Mouse (Mus musculus) telencephalon, adult 2 months (tissue): ENCODE results near the gene Fst.

Experiments used
- DNase-seq: peaks from one replicate; pipeline ENCODE4 v3.0.0-alpha.2; 2011; ENCODE audit warnings: low read depth, low spot score

Gene Fst

GRCm38 (mm10) chr13:114458886-114459700, at the start of gene Fst:
Gene Fst (minus strand): TSS chr13:114458951.
- no peak for DNase-seq

DNA sequence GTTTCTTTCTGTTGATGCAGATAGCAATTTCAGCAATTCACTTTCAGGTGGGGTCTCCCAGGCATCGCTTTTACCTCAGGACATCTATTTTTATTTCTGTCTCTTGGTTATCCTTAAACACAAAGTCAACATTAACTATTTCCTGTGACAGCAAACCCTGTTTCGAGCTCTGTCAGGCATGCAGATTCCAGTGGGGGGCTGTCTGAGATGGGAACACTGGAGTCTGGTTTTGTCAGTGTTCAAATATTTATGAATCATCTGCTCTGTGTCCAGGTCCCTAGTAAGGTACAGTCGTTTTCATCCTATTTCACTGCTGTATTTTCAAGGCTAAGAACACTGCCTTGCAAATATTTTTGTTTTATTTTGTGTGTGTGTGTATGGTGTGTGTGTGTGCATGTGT, 35.1 kb upstream of the Fst start:
- DNase-seq = no peak

GRCm38 (mm10) chr13:114488178-114488577, 29.4 kb upstream of the Fst start:
- DNase-seq = no peak

GRCm38 (mm10) chr13:114478329-114478728, 19.6 kb upstream of the Fst start:
- no peak for DNase-seq

GRCm38 (mm10) chr13:114469945-114470344, 11.2 kb upstream of the Fst start:
- DNase-seq = no peak

- DNase-seq = no peak
These were observed 7.6 kb upstream of the Fst start for GRCm38 (mm10) chr13:114466269-114466919.

GRCm38 (mm10) chr13:114465387-114465786, 6.6 kb upstream of the Fst start:
- no peak for DNase-seq

GRCm38 (mm10) chr13:114464824-114465223, 6.1 kb upstream of the Fst start:
- DNase-seq = no peak

DNA sequence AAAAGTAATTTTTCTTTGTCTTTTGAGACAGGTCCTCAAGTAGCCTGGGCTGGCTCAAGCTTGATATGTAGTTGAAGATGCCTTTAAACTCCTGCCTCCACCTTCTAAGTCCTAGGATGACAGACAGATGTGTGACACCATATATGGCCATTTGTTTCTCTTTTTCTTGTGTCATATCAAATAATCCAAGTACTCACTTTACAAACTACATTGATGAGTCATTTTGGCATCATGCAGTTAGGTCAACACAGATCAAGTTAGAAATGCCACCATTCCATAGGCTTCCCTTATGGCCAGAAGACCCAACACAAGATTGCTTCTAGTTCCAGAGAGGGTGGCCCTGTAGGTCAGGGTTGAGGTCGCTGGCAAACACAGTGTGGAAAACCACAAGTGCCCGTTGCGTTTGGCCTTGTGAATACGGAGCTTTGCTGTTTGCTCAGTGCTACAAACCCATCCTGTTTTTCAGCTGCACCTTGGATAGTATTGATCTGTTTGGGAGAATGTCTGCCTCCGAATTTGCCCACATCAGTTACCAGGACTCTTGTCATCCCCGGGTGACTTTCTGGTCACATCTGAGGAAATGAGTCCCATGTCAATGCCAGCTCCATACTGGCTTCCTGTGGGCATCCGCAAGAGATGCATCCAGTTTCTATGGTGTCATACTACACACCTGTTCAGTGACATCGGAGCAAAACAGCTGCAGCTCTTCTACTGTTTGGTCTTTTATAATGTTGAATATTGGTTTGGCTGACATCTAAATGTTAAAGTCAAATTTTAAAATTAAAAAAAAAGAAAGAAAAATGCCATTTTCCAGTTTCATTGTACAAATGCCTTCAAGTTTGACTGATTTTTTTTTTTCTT, 4.0 kb upstream of the Fst start:
- no peak for DNase-seq

- peak; percentile 16 for DNase-seq
These were observed 1.6 kb upstream of the Fst start for GRCm38 (mm10) chr13:114460306-114460892.

- DNase-seq = no peak
These were observed 980 bp upstream of the Fst start for GRCm38 (mm10) chr13:114459701-114460160.

GRCm38 (mm10) chr13:114458291-114458885, 363 bp downstream of the Fst start:
- DNase-seq = no peak

GRCm38 (mm10) chr13:114457567-114458120, 1.1 kb downstream of the Fst start:
- no peak for DNase-seq

DNA sequence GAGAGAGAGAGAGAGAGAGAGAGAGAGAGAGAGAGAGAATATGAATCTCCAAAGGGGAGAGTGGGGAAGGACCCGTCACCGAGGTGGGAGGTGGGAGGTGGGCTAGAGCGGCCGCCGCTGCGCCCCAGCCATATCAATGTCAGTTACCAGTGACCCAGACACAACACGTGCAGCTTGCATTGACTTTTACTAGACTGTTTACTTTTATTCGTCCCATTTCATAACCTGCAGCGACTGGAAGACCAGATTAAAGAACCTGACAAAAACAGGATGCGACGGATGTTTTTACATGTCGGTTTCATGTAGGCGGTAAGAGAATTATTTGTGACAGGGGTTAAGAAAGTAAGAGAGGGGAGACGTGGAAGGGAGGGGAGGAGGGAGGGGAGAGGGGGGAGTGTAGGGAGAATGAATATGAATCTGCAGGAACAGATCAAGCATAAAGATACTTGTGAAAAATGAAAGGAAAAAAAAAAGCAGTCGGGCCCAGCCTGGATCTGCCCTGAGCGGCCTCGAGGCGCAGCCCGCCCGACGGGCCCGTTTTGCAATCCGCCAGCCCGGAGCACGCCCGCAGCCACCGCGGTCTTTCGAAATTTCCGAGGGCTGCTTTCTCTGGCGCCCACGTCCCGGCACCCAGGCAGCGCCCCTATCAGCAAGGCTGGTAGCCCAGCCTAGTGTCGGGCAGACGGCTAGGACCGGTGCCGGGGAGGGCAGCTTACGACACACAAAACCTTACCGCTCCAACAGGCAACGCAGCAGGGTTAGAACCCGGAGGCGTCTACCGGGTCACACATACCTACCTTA, 1.8 kb downstream of the Fst start:
- DNase-seq = no peak

GRCm38 (mm10) chr13:114456224-114456623, 2.5 kb downstream of the Fst start:
- DNase-seq = no peak

GRCm38 (mm10) chr13:114455788-114456187, 3.0 kb downstream of the Fst start:
- DNase-seq = no peak

GRCm38 (mm10) chr13:114447213-114447612, 11.5 kb downstream of the Fst start:
- DNase-seq = no peak

GRCm38 (mm10) chr13:114432491-114432890, 26.3 kb downstream of the Fst start:
- no peak for DNase-seq

DNA sequence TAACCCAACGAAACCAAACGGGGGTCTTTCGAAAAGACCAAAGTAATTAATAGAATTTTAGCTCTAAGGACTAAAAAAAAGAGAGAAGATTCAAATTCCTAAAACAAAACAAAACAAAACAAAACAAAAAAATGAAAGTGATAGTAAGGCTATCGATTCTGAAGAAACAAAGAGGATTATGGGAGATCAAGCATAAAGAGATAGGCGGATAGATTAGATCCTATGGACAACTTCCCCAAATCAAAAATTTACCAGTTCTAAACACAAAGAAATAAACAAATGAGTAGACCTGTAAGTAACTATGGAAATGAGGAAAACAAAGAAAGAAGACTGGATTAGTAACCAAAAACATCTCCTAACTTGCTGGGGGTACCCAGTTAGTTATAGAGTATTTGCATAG, 33.5 kb downstream of the Fst start:
- no peak for DNase-seq

DNA sequence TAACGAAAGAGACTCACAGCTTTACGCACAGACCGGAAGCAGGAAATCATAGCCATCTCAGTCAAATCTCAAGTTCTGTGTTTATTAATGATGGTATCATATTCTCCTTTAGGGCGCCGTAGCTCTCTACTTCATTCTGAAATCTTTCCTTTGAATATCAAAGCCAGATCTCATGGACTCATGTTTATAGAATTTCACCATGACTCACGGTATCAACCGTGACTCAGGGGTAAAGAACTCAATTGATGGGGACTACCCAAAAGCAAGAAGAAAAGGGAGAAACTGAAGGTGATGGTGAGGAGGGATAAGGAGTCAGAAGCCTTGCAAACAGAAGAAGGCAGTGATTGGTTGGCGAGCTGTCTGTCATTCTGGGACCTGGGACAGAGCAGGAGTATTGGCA, 38.5 kb downstream of the Fst start:
- DNase-seq = no peak
